Mouse (Mus musculus): ENCODE data around the gene Ncoa6.

GRCm38 (mm10) chr2:155507721-155508470, 34.2 kb upstream of the Ncoa6 start:
- TF ChIP-seq POLR2A (IDR thresholded peaks at IDR 0.05; ENCODE audit: borderline replicate concordance, insufficient read depth, low read length): no peak
- no peak for TF ChIP-seq CTCF (IDR thresholded peaks at IDR 0.05; ENCODE audit: borderline replicate concordance, insufficient read depth, low read depth, low read length)
